Mouse (Mus musculus) lung, embryonic 15.5 days (tissue): ENCODE measurements around the gene Cela1. TPM values are rescaled to one million over a fixed set of nuclear protein-coding genes. Genes with fewer than 3 reads are reported as not detected.

Experiments
- ATAC-seq: fragments of 200-750 bp; cut with Nextera tagmentation; 2 replicates; pipeline ENCODE4 v1.8.0; 2017; ENCODE audit warnings: moderate number of reproducible peaks, borderline replicate concordance; ENCODE audit not compliant: low FRiP score, low TSS enrichment; ENCODE audit errors: extremely low read depth
- H3K27ac ChIP-seq: fragments of 300-500 bp; sonication (generic); 2 replicates; pipeline ENCODE4 v1.5.1; 2015; ENCODE audit warnings: moderate library complexity, mild to moderate bottlenecking, inconsistent platforms
- H3K27me3 ChIP-seq: fragments of 300-500 bp; sonication (generic); 2 replicates; pipeline ENCODE4 v1.6.1; 2015; ENCODE audit warnings: inconsistent platforms
- H3K36me3 ChIP-seq: fragments of 300-500 bp; sonication (generic); 2 replicates; pipeline ENCODE4 v1.6.1; 2015; ENCODE audit warnings: inconsistent platforms
- H3K4me1 ChIP-seq: fragments of 300-500 bp; sonication (generic); 2 replicates; pipeline ENCODE4 v1.6.1; 2015; ENCODE audit warnings: inconsistent platforms
- H3K4me2 ChIP-seq: fragments of 300-500 bp; sonication (generic); 2 replicates; pipeline ENCODE4 v1.6.1; 2015; ENCODE audit warnings: inconsistent platforms, mild to moderate bottlenecking, moderate library complexity
- H3K4me3 ChIP-seq: fragments of 300-500 bp; sonication (generic); 2 replicates; pipeline ENCODE4 v1.5.1; 2015; ENCODE audit warnings: mild to moderate bottlenecking, inconsistent platforms
- H3K9ac ChIP-seq: fragments of 300-500 bp; sonication (generic); 2 replicates; pipeline ENCODE4 v1.6.1; 2015; ENCODE audit warnings: inconsistent platforms
- H3K9me3 ChIP-seq: fragments of 300-500 bp; sonication (generic); 2 replicates; pipeline ENCODE4 v1.6.1; 2016; ENCODE audit warnings: inconsistent platforms
- WGBS: fragments of 180-500 bp; shearing (Covaris S2); methylation state at CpG from one replicate; pipeline ENCODE4 v1.1.7; 2015; 5-methylcytosine and 5-hydroxymethylcytosine counted together
- polyA plus RNA-seq: library from polyadenylated mRNA; unstranded; fragments of >200 nt; fragmentation: Nextera tagmentation; extraction: Ambion mirVana; gene quantifications from 2 replicates; pipeline ENCODE4 v1.2.1, GENCODE M21; 2015

Cela1 gene
- polyA plus RNA-seq, 1 experiment from 2014 or later = 2.9 TPM

DNA sequence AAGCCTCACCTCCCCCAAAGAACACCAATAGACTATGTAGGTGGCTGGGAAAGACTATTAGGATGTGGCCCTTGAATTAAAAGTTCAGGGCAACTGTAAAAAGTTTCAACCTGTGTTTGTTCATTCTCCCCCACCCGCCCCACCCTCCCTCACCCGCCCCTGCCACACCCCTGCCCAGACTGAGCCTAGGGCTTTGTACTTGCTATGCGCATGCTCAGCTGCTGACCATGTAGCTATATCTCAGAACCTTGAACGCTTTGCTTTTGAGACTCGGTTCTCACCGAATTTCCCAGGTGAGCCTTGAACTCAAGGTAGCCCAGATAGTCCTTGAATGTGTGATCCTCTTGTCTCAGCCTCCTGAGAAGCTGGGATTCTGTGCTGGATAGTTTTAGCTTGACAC, 14.1 kb upstream of the Cela1 start:
- 63% methylated on average over 6 of the region's 6 CpGs for WGBS
- no peaks in the 10 kb centered on the region for H3K36me3 ChIP-seq
- ATAC-seq = no peak
- H3K27me3 ChIP-seq = peaks cover 28% of the 10 kb centered on the region
- no peak overlapping the region for H3K4me2 ChIP-seq
- H3K9ac ChIP-seq = no peak overlapping the region
- no peaks in the 10 kb centered on the region for H3K4me1 ChIP-seq
- no peak overlapping the region for H3K4me3 ChIP-seq
- H3K27ac ChIP-seq = no peak overlapping the region
- H3K9me3 ChIP-seq = no peaks in the 10 kb centered on the region

DNA sequence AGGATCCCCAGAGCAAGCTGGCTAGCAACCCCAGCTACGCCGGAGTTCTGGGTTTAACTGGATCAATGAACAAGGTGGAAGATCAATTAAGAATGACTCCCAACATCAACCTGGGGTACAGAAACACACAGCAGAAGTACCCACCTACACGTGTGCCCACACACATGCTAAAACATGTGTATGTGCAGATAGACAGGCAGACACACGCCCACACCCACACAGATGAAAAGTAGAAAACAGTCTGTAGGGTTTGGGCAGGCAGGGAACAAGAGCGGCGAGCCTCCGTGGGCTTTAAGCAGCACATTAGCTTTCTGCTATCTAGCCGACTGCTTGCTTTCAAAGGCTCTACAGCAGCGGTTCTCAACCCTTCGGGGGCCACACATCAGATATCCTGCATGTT, 13.4 kb upstream of the Cela1 start:
- Histone ChIP-seq H3K27me3 (peaks cover 27% of the 10 kb centered on the region), H3K4me1 (no peaks in the 10 kb centered on the region), H3K4me3 (no peak overlapping the region), H3K27ac (no peak overlapping the region), H3K9me3 (no peaks in the 10 kb centered on the region), H3K4me2 (no peak overlapping the region), H3K36me3 (no peaks in the 10 kb centered on the region), H3K9ac (no peak overlapping the region)
- ATAC-seq = no peak
- 58% methylated on average over 10 of the region's 10 CpGs for WGBS

- Histone ChIP-seq H3K4me3 (no peak overlapping the region), H3K27me3 (peaks cover 20% of the 10 kb centered on the region)
- 52% methylated on average over 5 of the region's 5 CpGs for WGBS
Measured at GRCm38 (mm10) chr15:100700424-100700823, 12.7 kb upstream of the Cela1 start.

DNA sequence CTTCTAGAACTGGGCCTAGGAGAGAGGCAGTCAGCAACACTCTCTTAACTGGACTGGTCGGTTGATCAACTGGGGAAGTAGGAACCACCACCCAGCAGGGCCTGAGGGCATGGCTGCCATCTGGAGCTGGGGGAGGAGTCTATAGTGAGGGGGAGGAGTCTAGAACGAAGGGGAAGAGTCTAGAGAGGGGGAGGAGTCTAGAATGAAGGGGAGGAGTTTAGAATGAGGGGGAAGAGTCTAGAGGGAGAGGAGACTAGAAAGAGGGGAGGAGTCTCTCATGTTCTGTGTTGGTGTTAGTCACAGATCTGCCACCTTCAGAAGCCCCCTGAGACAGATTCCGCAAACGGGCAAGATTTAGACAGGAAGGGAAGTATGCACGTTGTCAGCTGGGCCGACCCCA, 11.7 kb upstream of the Cela1 start:
- Histone ChIP-seq H3K36me3 (no peaks in the 10 kb centered on the region), H3K27ac (no peak overlapping the region), H3K4me2 (no peak overlapping the region), H3K4me3 (no peak overlapping the region), H3K4me1 (no peaks in the 10 kb centered on the region), H3K27me3 (peaks cover 19% of the 10 kb centered on the region), H3K9ac (no peak overlapping the region), H3K9me3 (no peaks in the 10 kb centered on the region)
- 57% methylated on average over 6 of the region's 6 CpGs for WGBS
- ATAC-seq = no peak

More at GRCm38 (mm10) chr15:100700424-100700823, 12.7 kb upstream of the Cela1 start:
- Histone ChIP-seq H3K4me2 (no peak overlapping the region), H3K4me1 (no peaks in the 10 kb centered on the region), H3K36me3 (no peaks in the 10 kb centered on the region), H3K9ac (no peak overlapping the region), H3K27ac (no peak overlapping the region), H3K9me3 (no peaks in the 10 kb centered on the region)
- no peak for ATAC-seq

GRCm38 (mm10) chr15:100698078-100698477, 10.4 kb upstream of the Cela1 start:
- 66% methylated on average over 10 of the region's 10 CpGs for WGBS
- H3K4me2 ChIP-seq = no peak overlapping the region
- no peak for ATAC-seq
- no peaks in the 10 kb centered on the region for H3K36me3 ChIP-seq
- no peak overlapping the region for H3K9ac ChIP-seq
- H3K27me3 ChIP-seq = peaks cover 5% of the 10 kb centered on the region; the same call in 1 of the 2 replicates
- no peaks in the 10 kb centered on the region for H3K4me1 ChIP-seq
- no peak overlapping the region for H3K27ac ChIP-seq
- H3K4me3 ChIP-seq = no peak overlapping the region
- no peaks in the 10 kb centered on the region for H3K9me3 ChIP-seq

GRCm38 (mm10) chr15:100694406-100694805, 6.7 kb upstream of the Cela1 start:
- ATAC-seq = no peak
- H3K27me3 ChIP-seq = no peaks in the 10 kb centered on the region
- no peak overlapping the region for H3K27ac ChIP-seq
- no peaks in the 10 kb centered on the region for H3K36me3 ChIP-seq
- H3K4me1 ChIP-seq = no peaks in the 10 kb centered on the region
- H3K4me3 ChIP-seq = no peak overlapping the region
- no peak overlapping the region for H3K4me2 ChIP-seq
- 83% methylated on average over 9 of the region's 9 CpGs for WGBS
- 0 out of 2 replicates have a peak, but pooled peaks cover 7% of the 10 kb centered on the region for H3K9me3 ChIP-seq
- H3K9ac ChIP-seq = no peak overlapping the region

- H3K36me3 ChIP-seq = no peaks in the 10 kb centered on the region
- H3K27me3 ChIP-seq = no peaks in the 10 kb centered on the region
- H3K4me3 ChIP-seq = no peak overlapping the region
- no peak overlapping the region for H3K9ac ChIP-seq
- ATAC-seq = no peak
- WGBS = 54% methylated on average over 3 of the region's 3 CpGs
- no peak overlapping the region for H3K27ac ChIP-seq
- no peaks in the 10 kb centered on the region for H3K4me1 ChIP-seq
- no peak overlapping the region for H3K4me2 ChIP-seq
- H3K9me3 ChIP-seq = 0 out of 2 replicates have a peak, but pooled peaks cover 7% of the 10 kb centered on the region
Measured at GRCm38 (mm10) chr15:100691990-100692389, 4.3 kb upstream of the Cela1 start.

DNA sequence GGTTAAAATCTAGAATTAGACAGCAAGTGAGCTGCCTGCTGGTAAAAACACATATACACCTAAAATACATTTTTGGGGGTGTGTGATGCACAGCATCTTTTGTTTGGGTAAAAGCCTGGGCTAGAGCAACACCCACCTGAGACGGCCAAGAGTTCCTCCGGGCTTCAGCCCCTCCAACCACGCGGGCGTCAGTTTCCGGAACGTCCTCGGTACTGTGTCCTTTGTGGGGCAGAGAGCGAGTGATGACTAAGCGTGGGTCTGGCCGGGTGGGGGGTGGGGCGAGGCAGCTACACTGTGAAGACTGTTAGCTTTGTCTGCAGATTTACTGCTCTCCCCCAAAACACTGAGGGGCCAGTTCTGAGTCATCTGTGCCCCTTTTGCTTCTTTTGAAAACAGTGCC, 732 bp downstream of the Cela1 start:
- no peaks in the 10 kb centered on the region for H3K4me1 ChIP-seq
- H3K27me3 ChIP-seq = peaks cover 8% of the 10 kb centered on the region; the same call in 1 of the 2 replicates
- no peak overlapping the region for H3K9ac ChIP-seq
- 0 out of 2 replicates have a peak, but pooled peaks cover 7% of the 10 kb centered on the region for H3K9me3 ChIP-seq
- no peak overlapping the region for H3K4me2 ChIP-seq
- H3K36me3 ChIP-seq = no peaks in the 10 kb centered on the region
- WGBS = 39% methylated on average over 12 of the region's 12 CpGs
- H3K4me3 ChIP-seq = no peak overlapping the region
- H3K27ac ChIP-seq = no peak overlapping the region
- ATAC-seq = peak; percentile 31; the same call in 1 of the 2 replicates

GRCm38 (mm10) chr15:100686434-100686833, 1.3 kb downstream of the Cela1 start:
- Histone ChIP-seq H3K4me1 (no peaks in the 10 kb centered on the region), H3K9ac (no peak overlapping the region), H3K27me3 (peaks cover 8% of the 10 kb centered on the region; the same call in 1 of the 2 replicates), H3K9me3 (0 out of 2 replicates have a peak, but pooled peaks cover 7% of the 10 kb centered on the region), H3K36me3 (no peaks in the 10 kb centered on the region), H3K4me3 (no peak overlapping the region), H3K4me2 (no peak overlapping the region), H3K27ac (no peak overlapping the region)
- ATAC-seq = no peak
- WGBS = 73% methylated on average over 6 of the region's 6 CpGs

- 78% methylated on average over 8 of the region's 8 CpGs for WGBS
- ATAC-seq = no peak
- no peaks in the 10 kb centered on the region for H3K36me3 ChIP-seq
- H3K4me3 ChIP-seq = no peak overlapping the region
- H3K27ac ChIP-seq = no peak overlapping the region
- 0 out of 2 replicates have a peak, but pooled peaks cover 7% of the 10 kb centered on the region for H3K9me3 ChIP-seq
- no peak overlapping the region for H3K4me2 ChIP-seq
- H3K27me3 ChIP-seq = peaks cover 8% of the 10 kb centered on the region; the same call in 1 of the 2 replicates
- no peak overlapping the region for H3K9ac ChIP-seq
- no peaks in the 10 kb centered on the region for H3K4me1 ChIP-seq
Measured at GRCm38 (mm10) chr15:100685849-100686248, 1.9 kb downstream of the Cela1 start.

GRCm38 (mm10) chr15:100685255-100685654, 2.5 kb downstream of the Cela1 start:
- no peaks in the 10 kb centered on the region for H3K36me3 ChIP-seq
- H3K4me1 ChIP-seq = no peaks in the 10 kb centered on the region
- no peak overlapping the region for H3K4me3 ChIP-seq
- H3K9ac ChIP-seq = no peak overlapping the region
- H3K27me3 ChIP-seq = peaks cover 8% of the 10 kb centered on the region; the same call in 1 of the 2 replicates
- no peak overlapping the region for H3K27ac ChIP-seq
- ATAC-seq = no peak
- WGBS = 23% methylated on average over 13 of the region's 13 CpGs
- 0 out of 2 replicates have a peak, but pooled peaks cover 2% of the 10 kb centered on the region for H3K9me3 ChIP-seq
- H3K4me2 ChIP-seq = 0 out of 2 replicates have a peak overlapping the region, but pooled peaks have one; percentile 10

- Histone ChIP-seq H3K27me3 (peaks cover 8% of the 10 kb centered on the region; the same call in 1 of the 2 replicates), H3K4me3 (no peak overlapping the region), H3K9ac (no peak overlapping the region), H3K4me1 (no peaks in the 10 kb centered on the region), H3K4me2 (0 out of 2 replicates have a peak overlapping the region, but pooled peaks have one; percentile 10), H3K36me3 (no peaks in the 10 kb centered on the region), H3K9me3 (no peaks in the 10 kb centered on the region), H3K27ac (no peak overlapping the region)
- no peak for ATAC-seq
- 28% methylated on average over 10 of the region's 10 CpGs for WGBS
Measured at GRCm38 (mm10) chr15:100684450-100684849, 3.3 kb downstream of the Cela1 start.
